Mouse (Mus musculus) G1E (cell line): ENCODE measurements around the gene Gnpnat1. TPM values are rescaled to one million over a fixed set of nuclear protein-coding genes. Genes with fewer than 3 reads are reported as not detected.
"Not testable (repeated sequence)": the region's sequence is repeated elsewhere in the genome, so short reads cannot be mapped to it uniquely, and the experiment has no call there.

ENCODE experiments used
- ATAC-seq: 2 replicates; pipeline ENCODE4 v1.8.0; 2016; ENCODE audit warnings: mild to moderate bottlenecking; ENCODE audit not compliant: insufficient number of reproducible peaks, poor library complexity, low FRiP score, severe bottlenecking; ENCODE audit errors: extremely low read depth
- DNase-seq: peaks from one replicate; pipeline ENCODE4 v3.0.0; 2012; ENCODE audit warnings: low spot score
- H3K27me3 ChIP-seq: 2 replicates; pipeline ENCODE4 v1.6.1; 2012; ENCODE audit warnings: mild to moderate bottlenecking, low read length, inconsistent platforms; ENCODE audit not compliant: insufficient read depth
- H3K36me3 ChIP-seq: replicated peaks from 2 replicates; pipeline ENCODE3; 2012; ENCODE audit warnings: mild to moderate bottlenecking, inconsistent platforms
- H3K4me1 ChIP-seq: 2 replicates; pipeline ENCODE4 v1.6.1; 2012; ENCODE audit warnings: low read depth, low read length, inconsistent platforms, mixed read lengths; ENCODE audit not compliant: insufficient read depth
- H3K4me3 ChIP-seq: 2 replicates; pipeline ENCODE4 v1.5.1; 2012; ENCODE audit warnings: low read depth, mild to moderate bottlenecking, inconsistent platforms, low read length, moderate library complexity, mixed read lengths
- H3K9me3 ChIP-seq: replicated peaks from 2 replicates; pipeline ENCODE4 v1.6.1; 2012; ENCODE audit warnings: inconsistent platforms
- CTCF ChIP-seq: IDR thresholded peaks from 2 replicates; pipeline ENCODE4 v1.5.1; 2012; ENCODE audit warnings: low read depth, low read length, inconsistent platforms, mixed read lengths
- GATA1 ChIP-seq: IDR thresholded peaks from 2 replicates; pipeline ENCODE4 v1.6.1; 2012; ENCODE audit warnings: borderline replicate concordance, low read length, inconsistent platforms, mixed read lengths
- GATA2 ChIP-seq: IDR thresholded peaks from 2 replicates; pipeline ENCODE4 v1.6.1; 2012; ENCODE audit warnings: low read depth, low read length, inconsistent platforms, borderline replicate concordance
- POLR2AphosphoS5 ChIP-seq: IDR thresholded peaks from 2 replicates; pipeline ENCODE4 v1.6.1; 2012; ENCODE audit warnings: low read depth, low read length, inconsistent platforms; ENCODE audit not compliant: insufficient replicate concordance
- TAL1 ChIP-seq: conservative IDR thresholded peaks from 2 replicates; pipeline ENCODE4 v1.6.1; 2012; ENCODE audit warnings: low read depth, low read length, inconsistent platforms, mixed read lengths
- polyA plus RNA-seq: library from polyadenylated mRNA; stranded (reverse); fragments of >175 nt; gene quantifications from 2 replicates; pipeline ENCODE4 v1.2.3, GENCODE M21; 2012
- total RNA-seq, 2 experiments: library from RNA; stranded (forward) in 1 of 2; stranded (reverse) in 1 of 2; fragments of 200-1000 nt in 1 of 2; fragments of >200 nt in 1 of 2; fragmentation: Nextera tagmentation in 1 of 2; gene quantifications; 2 replicates each; pipeline ENCODE4 v1.2.3; 2014 to 2017

Gene Gnpnat1
- 35.2 and 38.5 TPM in 2 replicates for total RNA-seq (2014; fragmentation: Nextera tagmentation)
- 20.2 and 20.9 TPM in 2 replicates for total RNA-seq (2017)
- 4.8 and 6.2 TPM in 2 replicates for polyA plus RNA-seq

GRCm38 (mm10) chr14:45404813-45405212 lies at the start of gene Gnpnat1:
TSS of gene Gnpnat1 (minus strand) at chr14:45404913.
- not testable (repeated sequence) for ATAC-seq, DNase-seq, H3K4me1 ChIP-seq, H3K4me3 ChIP-seq, H3K36me3 ChIP-seq, H3K9me3 ChIP-seq
- peaks cover 33% of the 10 kb centered on the region for H3K27me3 ChIP-seq

- Histone ChIP-seq H3K9me3 (no peaks in the 10 kb centered on the region), H3K36me3 (no peaks in the 10 kb centered on the region), H3K4me3 (no peak overlapping the region), H3K27me3 (no peaks in the 10 kb centered on the region), H3K4me1 (peaks cover 79% of the 10 kb centered on the region)
- TF ChIP-seq GATA2: no peak
- TF ChIP-seq TAL1: no peak
- no peak for TF ChIP-seq CTCF
- no peak for TF ChIP-seq POLR2AphosphoS5
- TF ChIP-seq GATA1: no peak
- ATAC-seq (no peak), DNase-seq (no peak)
Measured at GRCm38 (mm10) chr14:45453538-45454233, 49.0 kb upstream of the Gnpnat1 start.

- no peaks in the 10 kb centered on the region for H3K27me3 ChIP-seq
- H3K4me3 ChIP-seq: no peak overlapping the region; the same call in 1 of the 2 replicates
- H3K36me3 ChIP-seq: no peaks in the 10 kb centered on the region
- DNase-seq: peak; percentile 55
- TF ChIP-seq POLR2AphosphoS5: no peak
- no peak for TF ChIP-seq GATA1
- no peak for TF ChIP-seq CTCF
- TF ChIP-seq TAL1: no peak
- TF ChIP-seq GATA2: no peak
- no peaks in the 10 kb centered on the region for H3K9me3 ChIP-seq
- peaks cover 74% of the 10 kb centered on the region for H3K4me1 ChIP-seq
- peak; percentile 86 for ATAC-seq
Measured at GRCm38 (mm10) chr14:45452861-45453512, 48.3 kb upstream of the Gnpnat1 start.

GRCm38 (mm10) chr14:45452148-45452547 lies 47.4 kb upstream of the Gnpnat1 start:
- TF ChIP-seq GATA1: no peak
- no peak for TF ChIP-seq POLR2AphosphoS5
- no peak for TF ChIP-seq GATA2
- DNase-seq: no peak
- no peak overlapping the region; the same call in 1 of the 2 replicates for H3K4me3 ChIP-seq
- peaks cover 75% of the 10 kb centered on the region for H3K4me1 ChIP-seq
- H3K36me3 ChIP-seq: no peaks in the 10 kb centered on the region
- no peaks in the 10 kb centered on the region for H3K27me3 ChIP-seq
- H3K9me3 ChIP-seq: no peaks in the 10 kb centered on the region
- ATAC-seq: no peak

GRCm38 (mm10) chr14:45451090-45451489 lies 46.4 kb upstream of the Gnpnat1 start:
- H3K27me3 ChIP-seq: no peaks in the 10 kb centered on the region
- TF ChIP-seq CTCF (no peak), TAL1 (no peak), POLR2AphosphoS5 (no peak), GATA1 (no peak), GATA2 (no peak)
- peak; percentile 51; the same call in 1 of the 2 replicates for ATAC-seq
- DNase-seq: no peak
- H3K4me3 ChIP-seq: peak overlapping the region; percentile 13; the same call in 1 of the 2 replicates
- peaks cover 75% of the 10 kb centered on the region for H3K4me1 ChIP-seq
- no peaks in the 10 kb centered on the region for H3K9me3 ChIP-seq
- no peaks in the 10 kb centered on the region for H3K36me3 ChIP-seq

- no peak for ATAC-seq
Measured at GRCm38 (mm10) chr14:45446777-45447176, 42.1 kb upstream of the Gnpnat1 start.

More at GRCm38 (mm10) chr14:45446777-45447176, 42.1 kb upstream of the Gnpnat1 start:
- no peak for DNase-seq
- Histone ChIP-seq H3K4me1 (peaks cover 74% of the 10 kb centered on the region), H3K4me3 (no peak overlapping the region), H3K27me3 (no peaks in the 10 kb centered on the region), H3K9me3 (no peaks in the 10 kb centered on the region), H3K36me3 (no peaks in the 10 kb centered on the region)
- no peak for TF ChIP-seq GATA1
- no peak for TF ChIP-seq CTCF
- no peak for TF ChIP-seq POLR2AphosphoS5
- no peak for TF ChIP-seq GATA2
- no peak for TF ChIP-seq TAL1
